Comparison of ENCODE assay signal across 8 mouse cellular contexts in the genomic region with DNA sequence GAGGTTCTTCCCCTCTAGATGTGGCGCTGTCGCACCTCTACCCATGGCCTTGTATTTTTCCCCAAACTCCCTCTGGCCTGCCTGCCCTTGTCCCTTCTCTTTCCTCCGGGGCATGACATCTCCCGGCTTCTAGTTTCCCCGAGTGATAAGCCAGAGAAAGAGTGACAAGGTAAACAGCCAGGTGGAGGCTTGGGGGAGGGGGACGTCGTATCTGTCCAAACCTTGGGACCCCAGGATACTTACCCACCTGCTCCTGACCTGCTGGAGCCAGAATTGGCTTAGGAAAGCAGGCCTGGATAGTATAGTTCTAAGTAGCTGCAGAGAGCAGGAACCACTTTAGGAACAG. TPM values are rescaled to one million over a fixed set of nuclear protein-coding genes. Genes with fewer than 3 reads are reported as not detected.
DNase-seq lines count a peak whose midpoint lies in the region; ATAC-seq and TF ChIP-seq lines count a peak whose summit lies in the region.

No protein-coding gene starts in this region.

- H3K9ac ChIP-seq in heart, embryonic 11.5 days (ENCODE audit: low read depth, low read length), result peak overlapping the region; percentile 82
- peak overlapping the region; percentile 54 for H3K9ac ChIP-seq in ES-Bruce4 (ENCODE audit: low read depth, poor library complexity, severe bottlenecking)
- peak overlapping the region; percentile 83 for H3K9ac ChIP-seq in forebrain, embryonic 11.5 days (ENCODE audit: low read length)
- H3K9ac ChIP-seq in liver, embryonic 15.5 days, result no peak overlapping the region

- H3K36me3 ChIP-seq in heart, embryonic 11.5 days (ENCODE audit: control insufficient read depth, insufficient read depth, low read length), result no peaks in the 10 kb centered on the region
- H3K36me3 ChIP-seq in ES-Bruce4 (ENCODE audit: control insufficient read depth, insufficient read depth, low read length, poor library complexity, severe bottlenecking), result no peaks in the 10 kb centered on the region
- no peaks in the 10 kb centered on the region for H3K36me3 ChIP-seq in forebrain, embryonic 11.5 days (ENCODE audit: control insufficient read depth, insufficient read depth, low read length)
- no peaks in the 10 kb centered on the region for H3K36me3 ChIP-seq in liver, embryonic 15.5 days (replicated peaks)

- H3K4me2 ChIP-seq in heart, embryonic 11.5 days, result peak overlapping the region; percentile 89
- H3K4me2 ChIP-seq in forebrain, embryonic 11.5 days (ENCODE audit: low read depth, low read length, severe bottlenecking), result peak overlapping the region; percentile 68
- peak overlapping the region; percentile 81 for H3K4me2 ChIP-seq in liver, embryonic 15.5 days

- no peak overlapping the region for H3K27ac ChIP-seq in heart, embryonic 11.5 days (ENCODE audit: low read depth, low read length)
- H3K27ac ChIP-seq in ES-Bruce4 (ENCODE audit: insufficient read depth, low read length), result no peak overlapping the region
- H3K27ac ChIP-seq in forebrain, embryonic 11.5 days (ENCODE audit: low read depth, low read length), result peak overlapping the region; percentile 85
- no peak overlapping the region for H3K27ac ChIP-seq in liver, embryonic 15.5 days (replicated peaks)

- H3K4me3 ChIP-seq in heart, embryonic 11.5 days (ENCODE audit: low read depth, low read length), result peak overlapping the region; percentile 86
- H3K4me3 ChIP-seq in ES-Bruce4 (ENCODE audit: low read depth, low read length), result peak overlapping the region; percentile 56
- H3K4me3 ChIP-seq in forebrain, embryonic 11.5 days (ENCODE audit: low read depth, low read length), result peak overlapping the region; percentile 80
- peak overlapping the region; percentile 63 for H3K4me3 ChIP-seq in liver, embryonic 15.5 days (replicated peaks)

- ATAC-seq in heart, embryonic 11.5 days (replicated peaks; ENCODE audit: insufficient number of reproducible peaks, low FRiP score, low TSS enrichment), result no peak
- ATAC-seq in forebrain, embryonic 11.5 days (replicated peaks; ENCODE audit: low FRiP score), result no peak
- ATAC-seq in liver, embryonic 15.5 days (ENCODE audit: insufficient read depth), result no peak
- ATAC-seq in megakaryocyte-erythroid progenitor cell, adult 5-6 weeks (replicated peaks; ENCODE audit: low FRiP score, low TSS enrichment, poor library complexity, severe bottlenecking), result no peak

- intact Hi-C loops in heart, postnatal 36 days (cut with DNase I), result loop anchor here (2.0 kb wide), 1 partner anchor 54 kb away; the partner anchor contains the start of gene Tmem214

- peaks cover 10% of the 10 kb centered on the region for H3K27me3 ChIP-seq in heart, embryonic 11.5 days (ENCODE audit: control insufficient read depth, insufficient read depth, low read length)
- no peaks in the 10 kb centered on the region for H3K27me3 ChIP-seq in ES-Bruce4 (ENCODE audit: control insufficient read depth, insufficient read depth, low read length, poor library complexity, severe bottlenecking)
- no peaks in the 10 kb centered on the region for H3K27me3 ChIP-seq in forebrain, embryonic 11.5 days (ENCODE audit: control insufficient read depth, insufficient read depth, low read length)
- H3K27me3 ChIP-seq in liver, embryonic 15.5 days, result peaks cover 66% of the 10 kb centered on the region

- no peaks in the 10 kb centered on the region for H3K9me3 ChIP-seq in heart, embryonic 11.5 days (replicated peaks; ENCODE audit: control insufficient read depth, low read length)
- no peaks in the 10 kb centered on the region for H3K9me3 ChIP-seq in ES-Bruce4 (replicated peaks; ENCODE audit: control insufficient read depth, insufficient read depth, low read length, poor library complexity, severe bottlenecking)
- no peaks in the 10 kb centered on the region for H3K9me3 ChIP-seq in forebrain, embryonic 11.5 days (ENCODE audit: control insufficient read depth, low read length)
- no peaks in the 10 kb centered on the region for H3K9me3 ChIP-seq in liver, embryonic 15.5 days (replicated peaks)

- no peak for DNase-seq in heart, postnatal 36 days
- no peak for DNase-seq in forebrain, embryonic 11.5 days (ENCODE audit: low spot score)
- no peak for DNase-seq in frontal cortex, postnatal 36 days (ENCODE audit: low spot score in 2 of 2)
- DNase-seq in B cell, adult 2 months, result no peak

- no peak for TF ChIP-seq POLR2A in ES-Bruce4 (IDR thresholded peaks at IDR 0.05; ENCODE audit: insufficient read depth, low read length)

- H3K4me1 ChIP-seq in heart, embryonic 11.5 days (ENCODE audit: control insufficient read depth, insufficient read depth, low read length), result peaks cover 2% of the 10 kb centered on the region; the same call in 1 of the 2 replicates
- H3K4me1 ChIP-seq in ES-Bruce4 (ENCODE audit: control insufficient read depth, insufficient read depth, low read length), result no peaks in the 10 kb centered on the region
- peaks cover 6% of the 10 kb centered on the region for H3K4me1 ChIP-seq in forebrain, embryonic 11.5 days (replicated peaks; ENCODE audit: control insufficient read depth, insufficient read depth, low read length)
- H3K4me1 ChIP-seq in liver, embryonic 15.5 days (replicated peaks), result peaks cover 13% of the 10 kb centered on the region

- no peak for TF ChIP-seq CTCF in ES-Bruce4 (IDR thresholded peaks at IDR 0.05; ENCODE audit: low read depth, low read length)

- 5% methylated on average over 7 of the region's 7 CpGs for WGBS in heart, embryonic 11.5 days (ENCODE audit: insufficient replicate concordance)
- WGBS in forebrain, embryonic 11.5 days, result 3% methylated on average over 7 of the region's 7 CpGs
- WGBS in liver, embryonic 15.5 days (ENCODE audit: insufficient replicate concordance), result 22% methylated on average over 7 of the region's 7 CpGs

- TF ChIP-seq EP300 in ES-Bruce4 (IDR thresholded peaks at IDR 0.05; ENCODE audit: insufficient read depth, low read depth, low read length), result no peak

RNA-seq across cellular contexts. Expression of gene Mapre3, which starts 0.7 kb away (rescaled TPM):
- 14.2 and 17.9 TPM in 2 replicates for polyA plus RNA-seq in heart, embryonic 11.5 days (2014; fragmentation: Nextera tagmentation; extraction: Ambion mirVana)
- 10 to 100 TPM; 34.0 to 39.6 TPM for total RNA-seq in heart, postnatal 36 days (2021)
- 12.8 and 15.6 TPM in 2 replicates for polyA plus RNA-seq in ES-Bruce4 (2011; ENCODE audit: insufficient read depth, insufficient read length, low read depth, missing spikeins)
- 37.5 and 39.7 TPM in 2 replicates for polyA plus RNA-seq in forebrain, embryonic 11.5 days (2014; fragmentation: Nextera tagmentation; extraction: Ambion mirVana)
- 2.9 and 3.2 TPM in 2 replicates for polyA plus RNA-seq in liver, embryonic 15.5 days (2015; fragmentation: Nextera tagmentation; extraction: Ambion mirVana)
- total RNA-seq in megakaryocyte-erythroid progenitor cell, adult 5-6 weeks (2014; fragmentation: Nextera tagmentation), result 0.25 TPM in 1 of 2 replicates, not detected in the other
- total RNA-seq in megakaryocyte-erythroid progenitor cell, adult 5-6 weeks (2017), result not detected in 2 replicates

RNA-seq across cellular contexts. Expression of gene Tmem214, which starts 52.7 kb away (rescaled TPM):
- 47.8 and 48.2 TPM in 2 replicates for polyA plus RNA-seq in heart, embryonic 11.5 days (2014; fragmentation: Nextera tagmentation; extraction: Ambion mirVana)
- 10 to 100 TPM; 37.7 to 40.2 TPM for total RNA-seq in heart, postnatal 36 days (2021)
- 50.4 and 56.3 TPM in 2 replicates for polyA plus RNA-seq in ES-Bruce4 (2011; ENCODE audit: insufficient read depth, insufficient read length, low read depth, missing spikeins)
- 49.8 and 52.2 TPM in 2 replicates for polyA plus RNA-seq in forebrain, embryonic 11.5 days (2014; fragmentation: Nextera tagmentation; extraction: Ambion mirVana)
- polyA plus RNA-seq in liver, embryonic 15.5 days (2015; fragmentation: Nextera tagmentation; extraction: Ambion mirVana), result 42.8 and 44.0 TPM in 2 replicates
- 24.2 and 42.1 TPM in 2 replicates for total RNA-seq in megakaryocyte-erythroid progenitor cell, adult 5-6 weeks (2014; fragmentation: Nextera tagmentation)
- 14.1 and 18.1 TPM in 2 replicates for total RNA-seq in megakaryocyte-erythroid progenitor cell, adult 5-6 weeks (2017)
